Mouse (Mus musculus) layer of hippocampus, adult 11-12 months (tissue): ENCODE measurements around the gene Oat.

Experiments used
- DNase-seq: peaks from one replicate; pipeline ENCODE4 v3.0.0; 2022; ENCODE audit warnings: low spot score

Oat gene

DNA sequence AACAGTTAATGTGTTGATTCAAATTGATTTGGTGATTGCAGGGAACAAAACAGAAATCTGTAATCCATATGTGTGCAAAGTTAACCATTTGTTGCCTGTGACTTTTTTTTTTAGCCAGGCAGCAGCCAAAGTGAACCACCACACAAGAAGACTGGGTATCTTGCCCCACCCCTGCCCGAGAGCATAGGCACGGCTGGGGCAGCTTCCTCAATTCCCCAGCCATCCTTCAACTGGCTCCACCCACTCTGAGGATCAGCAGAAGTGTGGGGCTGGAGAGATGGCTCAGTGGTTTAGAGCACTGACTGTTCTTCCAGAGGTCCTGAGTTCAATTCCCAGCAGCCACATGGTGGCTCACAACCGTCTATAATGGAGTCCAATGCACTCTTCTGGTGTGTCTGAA lies 34.6 kb downstream of the Oat start:
- no peak for DNase-seq

GRCm38 (mm10) chr7:132540597-132540996 lies 35.6 kb downstream of the Oat start:
- no peak for DNase-seq

- no peak for DNase-seq
Observed at GRCm38 (mm10) chr7:132529206-132529605, 47.0 kb downstream of the Oat start.

DNA sequence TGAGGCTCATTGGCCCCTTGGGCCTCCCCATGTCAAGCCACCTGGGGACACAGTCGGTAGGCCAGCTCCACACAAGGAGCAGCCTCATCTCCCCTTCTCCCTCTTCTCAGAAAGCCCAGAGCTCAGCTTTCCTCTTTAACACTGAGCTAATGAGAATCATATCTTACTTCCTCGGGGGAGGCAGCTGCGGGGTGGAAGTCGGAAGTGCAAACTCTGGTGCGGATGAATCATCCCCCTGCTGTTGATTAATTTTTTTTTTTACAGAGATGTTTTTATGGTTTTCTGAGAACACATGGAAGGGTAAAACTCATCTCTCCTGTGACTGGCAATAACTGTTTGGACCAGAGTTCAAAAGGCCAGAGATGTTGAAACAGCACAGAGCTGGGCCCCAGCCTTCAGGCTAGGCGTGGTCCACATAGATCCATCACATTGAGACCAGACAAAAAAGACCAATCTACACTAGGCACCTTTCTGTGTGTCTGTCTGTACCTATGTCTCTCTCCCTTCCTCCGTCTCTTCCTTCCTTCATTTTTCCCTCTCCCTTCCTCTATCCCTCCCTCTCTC lies 62.7 kb downstream of the Oat start:
- no peak for DNase-seq

- DNase-seq = no peak
Observed at GRCm38 (mm10) chr7:132509110-132509509, 67.1 kb downstream of the Oat start.
